Mouse (Mus musculus) adipocyte (in vitro differentiated cells): ENCODE results near the gene Gdpd5.
A peak's percentile ranks its signal among the peaks of the same experiment; 100 is the strongest.
"Not testable (repeated sequence)": the region's sequence is repeated elsewhere in the genome, so short reads cannot be mapped to it uniquely, and the experiment has no call there.

Source experiments
- DNase-seq: peaks from one replicate; pipeline ENCODE4 v3.0.0-alpha.2; 2016; ENCODE audit warnings: low spot score

Gdpd5 gene

GRCm38 (mm10) chr7:99477235-99477634 is 96.0 kb downstream of the Gdpd5 start:
- DNase-seq: no peak

- DNase-seq: no peak
Measured at GRCm38 (mm10) chr7:99482637-99483036, 101.4 kb downstream of the Gdpd5 start.

- DNase-seq: peak; percentile 95
Measured at GRCm38 (mm10) chr7:99483271-99483923, 102.2 kb downstream of the Gdpd5 start, which contains the start of gene Rps3. Rps3 (minus strand) TSS chr7:99483738.

GRCm38 (mm10) chr7:99483924-99484319 is 102.7 kb downstream of the Gdpd5 start:
- DNase-seq: no peak

GRCm38 (mm10) chr7:99484679-99485078 is 103.5 kb downstream of the Gdpd5 start:
- DNase-seq: no peak

GRCm38 (mm10) chr7:99489708-99490107 is 108.5 kb downstream of the Gdpd5 start:
- DNase-seq: no peak

GRCm38 (mm10) chr7:99499128-99499527 is 117.9 kb downstream of the Gdpd5 start:
- peak; percentile 85 for DNase-seq

- DNase-seq: peak; percentile 74
Measured at GRCm38 (mm10) chr7:99500201-99500600, 119.0 kb downstream of the Gdpd5 start.

GRCm38 (mm10) chr7:99500655-99501054 is 119.4 kb downstream of the Gdpd5 start:
- DNase-seq: no peak

- no peak for DNase-seq
Measured at GRCm38 (mm10) chr7:99501148-99501547, 119.9 kb downstream of the Gdpd5 start.

GRCm38 (mm10) chr7:99504556-99504955 is 123.3 kb downstream of the Gdpd5 start:
- no peak for DNase-seq

- DNase-seq: not testable (repeated sequence)
Measured at GRCm38 (mm10) chr7:99508187-99508586, 127.0 kb downstream of the Gdpd5 start.

GRCm38 (mm10) chr7:99510087-99510501 is 128.9 kb downstream of the Gdpd5 start:
- DNase-seq: peak; percentile 23
